Mouse (Mus musculus) lung, embryonic 14.5 days (tissue): ENCODE measurements around the gene Rgs6. TPM values are rescaled to one million over a fixed set of nuclear protein-coding genes. Genes with fewer than 3 reads are reported as not detected.

Experiments
- ATAC-seq: fragments of 200-750 bp; cut with Nextera tagmentation; 2 replicates; pipeline ENCODE4 v1.8.0; 2017; ENCODE audit warnings: mild to moderate bottlenecking, moderate TSS enrichment, moderate library complexity; ENCODE audit not compliant: insufficient read depth
- DNase-seq: peaks from one replicate; pipeline ENCODE4 v3.0.0-alpha.2; 2015
- H3K27ac ChIP-seq: fragments of 300-500 bp; sonication (generic); 2 replicates; pipeline ENCODE4 v1.5.1; 2014; ENCODE audit warnings: low read depth, mild to moderate bottlenecking, moderate library complexity
- H3K27me3 ChIP-seq: fragments of 300-500 bp; sonication (generic); 2 replicates; pipeline ENCODE4 v1.6.1; 2014; ENCODE audit warnings: low read length, control low read depth; ENCODE audit not compliant: insufficient read depth
- H3K36me3 ChIP-seq: fragments of 300-500 bp; sonication (generic); 2 replicates; pipeline ENCODE4 v1.6.1; 2014; ENCODE audit warnings: control low read depth; ENCODE audit not compliant: insufficient read depth
- H3K4me1 ChIP-seq: fragments of 300-500 bp; sonication (generic); 2 replicates; pipeline ENCODE4 v1.6.1; 2014; ENCODE audit warnings: antibody characterized with exemption, control low read depth; ENCODE audit not compliant: insufficient read depth
- H3K4me2 ChIP-seq: fragments of 300-500 bp; sonication (generic); 2 replicates; pipeline ENCODE4 v1.6.1; 2014; ENCODE audit warnings: mild to moderate bottlenecking
- H3K4me3 ChIP-seq: fragments of 300-500 bp; sonication (generic); 2 replicates; pipeline ENCODE4 v1.5.1; 2014; ENCODE audit warnings: low read depth, low read length
- H3K9ac ChIP-seq: fragments of 300-500 bp; sonication (generic); 2 replicates; pipeline ENCODE4 v1.6.1; 2014
- H3K9me3 ChIP-seq: fragments of 300-500 bp; sonication (generic); 2 replicates; pipeline ENCODE4 v1.6.1; 2016; ENCODE audit warnings: low read depth, low read length, control low read depth
- CTCF ChIP-seq: IDR thresholded peaks from 2 replicates; pipeline ENCODE4 v1.5.1; 2016; ENCODE audit warnings: antibody characterized with exemption, low read depth
- WGBS: fragments of 180-500 bp; shearing (Covaris S2); extraction: QIAGEN DNeasy Blood & Tissue Kit; methylation state at CpG from one replicate; pipeline ENCODE4 v1.1.7; 2014; 5-methylcytosine and 5-hydroxymethylcytosine counted together
- polyA plus RNA-seq: library from polyadenylated mRNA; unstranded; fragments of >200 nt; fragmentation: Nextera tagmentation; extraction: Ambion mirVana; gene quantifications from 2 replicates; pipeline ENCODE4 v1.2.1, GENCODE M21; 2014

Rgs6 gene
- polyA plus RNA-seq, 1 experiment from 2014 or later, result 2.8 TPM

- Histone ChIP-seq H3K4me2 (no peak overlapping the region), H3K9me3 (no peaks in the 10 kb centered on the region), H3K36me3 (no peaks in the 10 kb centered on the region), H3K9ac (no peak overlapping the region), H3K27me3 (no peaks in the 10 kb centered on the region), H3K27ac (no peak overlapping the region), H3K4me1 (no peaks in the 10 kb centered on the region), H3K4me3 (no peak overlapping the region)
- ATAC-seq (no peak), DNase-seq (peak; percentile 19)
- WGBS, result 48% methylated on average over 4 of the region's 4 CpGs
- no peak for TF ChIP-seq CTCF
Observed at GRCm38 (mm10) chr12:83013918-83014691, 426.0 kb downstream of the Rgs6 start.

GRCm38 (mm10) chr12:83014848-83015247 is 426.8 kb downstream of the Rgs6 start:
- TF ChIP-seq CTCF, result peak; percentile 39
- Histone ChIP-seq H3K4me1 (no peaks in the 10 kb centered on the region), H3K4me3 (no peak overlapping the region), H3K27me3 (no peaks in the 10 kb centered on the region), H3K9ac (no peak overlapping the region), H3K4me2 (no peak overlapping the region), H3K36me3 (no peaks in the 10 kb centered on the region), H3K27ac (no peak overlapping the region), H3K9me3 (no peaks in the 10 kb centered on the region)
- DNase-seq, result peak; percentile 54
- ATAC-seq, result no peak
- WGBS, result 17% methylated on average over 2 of the region's 2 CpGs

- Histone ChIP-seq H3K9ac (no peak overlapping the region), H3K4me3 (no peak overlapping the region), H3K27ac (no peak overlapping the region), H3K27me3 (no peaks in the 10 kb centered on the region), H3K4me1 (no peaks in the 10 kb centered on the region), H3K9me3 (no peaks in the 10 kb centered on the region), H3K36me3 (no peaks in the 10 kb centered on the region), H3K4me2 (no peak overlapping the region)
- WGBS, result 57% methylated on average over 5 of the region's 5 CpGs
- ATAC-seq, result no peak
- no peak for DNase-seq
- no peak for TF ChIP-seq CTCF
Observed at GRCm38 (mm10) chr12:83015366-83015765, 427.3 kb downstream of the Rgs6 start.

GRCm38 (mm10) chr12:83016486-83016885 is 428.4 kb downstream of the Rgs6 start:
- Histone ChIP-seq H3K9ac (no peak overlapping the region), H3K4me1 (no peaks in the 10 kb centered on the region), H3K27me3 (no peaks in the 10 kb centered on the region), H3K36me3 (no peaks in the 10 kb centered on the region), H3K9me3 (no peaks in the 10 kb centered on the region), H3K27ac (no peak overlapping the region), H3K4me2 (no peak overlapping the region), H3K4me3 (no peak overlapping the region)
- TF ChIP-seq CTCF, result no peak
- DNase-seq (no peak), ATAC-seq (no peak)
- WGBS, result 64% methylated on average over 6 of the region's 6 CpGs

- H3K4me3 ChIP-seq, result no peak overlapping the region
- ATAC-seq (no peak), DNase-seq (peak; percentile 96)
- no peaks in the 10 kb centered on the region for H3K9me3 ChIP-seq
- H3K27ac ChIP-seq, result no peak overlapping the region
- no peak overlapping the region for H3K9ac ChIP-seq
- no peaks in the 10 kb centered on the region for H3K36me3 ChIP-seq
- TF ChIP-seq CTCF, result peak; percentile 95
- H3K4me1 ChIP-seq, result no peaks in the 10 kb centered on the region
- H3K27me3 ChIP-seq, result no peaks in the 10 kb centered on the region
- WGBS, result 4% methylated on average over 3 of the region's 3 CpGs
- no peak overlapping the region for H3K4me2 ChIP-seq
Observed at GRCm38 (mm10) chr12:83018005-83018404, 429.9 kb downstream of the Rgs6 start.

GRCm38 (mm10) chr12:83026985-83027384 is 438.9 kb downstream of the Rgs6 start:
- H3K36me3 ChIP-seq, result no peaks in the 10 kb centered on the region
- no peak overlapping the region for H3K27ac ChIP-seq
- H3K4me1 ChIP-seq, result no peaks in the 10 kb centered on the region
- H3K4me3 ChIP-seq, result no peak overlapping the region
- no peak for DNase-seq
- no peaks in the 10 kb centered on the region for H3K9me3 ChIP-seq
- 28% methylated on average over 3 of the region's 3 CpGs for WGBS
- no peak overlapping the region for H3K4me2 ChIP-seq
- TF ChIP-seq CTCF, result peak; percentile 45
- H3K9ac ChIP-seq, result no peak overlapping the region
- H3K27me3 ChIP-seq, result no peaks in the 10 kb centered on the region
- ATAC-seq, result no peak

- no peak for DNase-seq
- Histone ChIP-seq H3K4me3 (no peak overlapping the region), H3K27me3 (no peaks in the 10 kb centered on the region), H3K27ac (no peak overlapping the region), H3K9me3 (no peaks in the 10 kb centered on the region), H3K36me3 (no peaks in the 10 kb centered on the region), H3K4me1 (no peaks in the 10 kb centered on the region), H3K4me2 (no peak overlapping the region), H3K9ac (no peak overlapping the region)
- WGBS, result 49% methylated on average over 7 of the region's 7 CpGs
- TF ChIP-seq CTCF, result no peak
- ATAC-seq, result no peak
Observed at GRCm38 (mm10) chr12:83033171-83033835, 445.2 kb downstream of the Rgs6 start.
